Comparison of ENCODE assay signal across 16 mouse cellular contexts in the genomic region with DNA sequence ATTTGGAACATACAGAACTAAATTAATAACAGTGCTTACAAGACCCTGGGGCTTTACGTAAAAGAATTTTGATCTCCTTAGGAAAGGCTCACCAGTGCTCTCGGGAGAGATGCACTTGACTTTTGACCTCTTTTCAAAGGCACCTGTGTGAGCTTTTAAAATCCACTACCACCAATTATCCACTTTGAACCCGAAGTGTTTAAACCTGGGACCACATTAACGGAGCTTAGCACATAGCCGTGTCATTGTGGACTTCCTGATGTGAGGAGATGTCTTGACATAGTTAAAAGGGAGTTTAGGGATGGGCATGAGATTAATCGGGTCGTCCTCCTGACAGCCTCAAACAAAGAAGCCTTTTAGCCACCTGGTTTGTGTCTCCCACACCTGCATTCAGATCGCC.
"Had no signal": no experiment of that assay in that cellular context is flagged by ENCODE, and none has a peak within 500 bp of the region (broad histone marks: within the 10 kb centered on the region; RNA-seq: fewer than 3 reads in every experiment).

No protein-coding gene starts in this region.

- DNase-seq: left cerebral cortex, postnatal 4 days; liver, postnatal 0 days; lung, postnatal 10 days; lung, postnatal 36 days; midbrain, embryonic 14.5 days; right cerebral cortex, postnatal 14 days; right cerebral cortex, postnatal 4 days; thymus, adult 2 months; thymus, postnatal 14 days; thymus, postnatal 4 days had no signal

- H3K9ac ChIP-seq: kidney, embryonic 15.5 days; liver, embryonic 14.5 days; liver, postnatal 0 days; lung, embryonic 15.5 days had no signal

- H3K36me3 ChIP-seq: kidney, embryonic 15.5 days; lung, embryonic 15.5 days had no signal

- H3K27ac ChIP-seq: kidney, embryonic 15.5 days; liver, embryonic 14.5 days; lung, embryonic 15.5 days; stomach, postnatal 0 days had no signal

- H3K27me3 ChIP-seq: kidney, embryonic 15.5 days; lung, embryonic 15.5 days; megakaryocyte, embryonic 14.5 days had no signal

- H3K4me3 ChIP-seq: kidney, embryonic 15.5 days; lung, embryonic 15.5 days; megakaryocyte, embryonic 14.5 days had no signal

- H3K4me2 ChIP-seq: kidney, embryonic 15.5 days; lung, embryonic 15.5 days; midbrain, embryonic 11.5 days had no signal

- H3K9me3 ChIP-seq: kidney, embryonic 15.5 days; lung, embryonic 15.5 days; megakaryocyte, embryonic 14.5 days had no signal

- ATAC-seq: liver, postnatal 0 days had no signal

- H3K4me1 ChIP-seq: kidney, embryonic 15.5 days; megakaryocyte, embryonic 14.5 days had no signal
